Mouse (Mus musculus) mouse trophoblast stem cell (cell line): ENCODE measurements around the gene Frrs1.

ENCODE experiments used
- in situ Hi-C, 2 experiments: fragments of 300-500 bp; cut with MseI, MboI; formaldehyde crosslinking; loops; 2 replicates in 1 of 2; 3 replicates in 1 of 2; pipeline ENCODE4 v1.15.1; 2025

Frrs1 gene

DNA sequence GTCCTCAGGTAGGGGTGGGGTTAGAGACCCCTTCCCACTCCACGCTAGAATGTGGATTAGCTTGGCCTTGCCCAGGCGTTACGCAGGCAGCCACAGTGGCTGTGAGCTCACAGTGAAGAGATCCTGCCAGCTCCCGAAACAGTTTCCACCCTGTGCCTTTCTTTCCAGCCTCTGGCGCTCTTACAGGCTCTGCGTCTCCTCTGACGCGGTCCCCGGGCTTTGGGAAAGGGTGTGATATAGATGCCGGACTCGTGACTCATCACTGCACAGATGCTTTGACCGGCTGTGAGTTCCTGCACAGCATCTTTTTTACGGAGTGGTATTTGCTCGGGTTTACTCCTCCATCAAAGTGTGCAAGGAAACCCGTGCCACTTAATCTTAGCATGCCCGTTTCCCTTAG, 46.6 kb downstream of the Frrs1 start:
- in situ Hi-C loops = loop anchor here (5.0 to 25.0 kb wide), 2 partner anchors 156 to 531 kb away; no protein-coding TSS in a partner anchor

GRCm38 (mm10) chr3:116906596-116906995, 47.3 kb downstream of the Frrs1 start:
- in situ Hi-C loops = loop anchor here (5.0 to 25.0 kb wide), 2 partner anchors 156 to 531 kb away; no protein-coding TSS in a partner anchor

GRCm38 (mm10) chr3:116914374-116914773, 55.1 kb downstream of the Frrs1 start:
- in situ Hi-C loops = loop anchor here (25.0 kb wide), 1 partner anchor 523 kb away; no protein-coding TSS in a partner anchor

- in situ Hi-C loops = loop anchor here (25.0 kb wide), 1 partner anchor 522 kb away; no protein-coding TSS in a partner anchor
These were observed 55.7 kb downstream of the Frrs1 start for GRCm38 (mm10) chr3:116914931-116915330.

DNA sequence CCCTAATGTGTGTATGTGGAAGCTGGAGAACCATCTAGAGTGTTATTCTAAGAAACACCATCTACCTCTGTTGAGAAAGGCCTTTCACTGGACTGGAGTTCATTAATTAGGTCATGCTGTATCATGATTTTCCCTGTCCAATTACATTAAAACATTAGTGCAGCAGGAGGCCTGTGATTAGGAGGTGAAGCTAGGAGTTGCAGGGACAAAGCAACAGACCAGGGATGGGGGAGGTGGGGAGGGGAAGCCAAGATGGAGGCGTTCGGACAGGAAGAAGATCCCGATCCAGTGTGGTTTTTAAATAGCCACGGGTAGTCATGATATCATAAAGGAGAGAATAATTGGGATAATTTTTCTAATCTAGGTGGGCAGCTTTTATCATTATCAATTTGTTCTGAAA, 57.8 kb downstream of the Frrs1 start:
- in situ Hi-C loops = loop anchor here (25.0 kb wide), 1 partner anchor 520 kb away; no protein-coding TSS in a partner anchor

GRCm38 (mm10) chr3:116921535-116921934, 62.3 kb downstream of the Frrs1 start:
- in situ Hi-C loops = loop anchor here (25.0 kb wide), 1 partner anchor 516 kb away; no protein-coding TSS in a partner anchor

GRCm38 (mm10) chr3:116923042-116923441, 63.8 kb downstream of the Frrs1 start:
- in situ Hi-C loops = loop anchor here (25.0 kb wide), 1 partner anchor 514 kb away; no protein-coding TSS in a partner anchor

- in situ Hi-C loops = no loop called here
These were observed 69.7 kb downstream of the Frrs1 start for GRCm38 (mm10) chr3:116928994-116929393.

DNA sequence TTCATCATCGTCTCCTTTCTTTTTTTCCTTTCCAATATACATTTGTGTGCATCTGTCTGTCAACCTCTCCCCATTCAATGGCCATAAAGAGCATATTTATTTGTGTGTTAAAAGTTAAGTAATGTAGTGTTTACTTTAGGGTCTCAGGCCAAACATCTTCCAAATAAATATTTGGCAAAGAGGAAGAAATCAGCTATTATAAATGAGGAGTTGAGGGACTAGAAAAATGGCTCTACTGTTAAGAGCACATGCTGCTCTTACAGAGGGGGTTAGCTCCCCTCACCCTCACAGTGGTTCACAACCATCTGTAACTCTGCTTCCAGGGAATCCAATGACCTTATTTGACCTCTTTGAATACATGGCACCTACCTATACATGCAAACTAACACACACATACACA, 73.9 kb downstream of the Frrs1 start:
- in situ Hi-C loops = no loop called here

DNA sequence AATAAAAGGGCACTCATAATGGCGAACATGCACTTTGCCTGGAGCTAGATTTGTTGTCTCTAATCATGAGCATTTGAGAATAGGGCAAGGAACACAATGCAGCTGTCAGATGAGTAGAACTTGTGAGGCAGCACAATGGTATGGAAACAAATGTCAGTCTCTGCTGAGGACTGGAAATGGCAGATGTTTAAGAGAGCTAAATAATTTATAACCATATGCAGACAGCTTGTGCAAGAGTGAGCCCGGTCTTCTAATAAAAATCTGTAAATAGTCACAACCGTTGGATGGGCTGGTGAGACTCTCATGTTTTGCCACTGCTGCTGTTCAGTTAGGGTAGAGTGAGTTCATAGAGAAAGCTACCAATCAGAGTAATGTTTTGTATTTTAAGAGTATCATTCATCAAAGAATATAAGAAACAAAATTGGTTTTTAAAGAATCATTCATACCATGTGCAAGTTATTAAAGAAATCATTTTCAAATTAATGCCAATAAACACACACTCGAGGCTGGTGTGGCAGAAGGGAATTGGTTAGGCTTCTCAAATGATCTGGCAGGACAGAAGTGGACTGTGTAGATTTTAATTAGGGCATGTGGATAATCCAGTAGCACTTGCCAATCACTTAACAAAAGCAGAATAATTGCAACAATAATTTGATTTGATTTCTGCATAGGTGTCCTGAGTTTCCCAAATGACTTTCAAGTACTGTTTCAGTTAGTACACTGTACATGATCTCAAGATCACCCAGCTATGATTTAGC, 77.8 kb downstream of the Frrs1 start:
- in situ Hi-C loops = no loop called here

GRCm38 (mm10) chr3:116940804-116941558, 81.7 kb downstream of the Frrs1 start:
- in situ Hi-C loops = no loop called here

DNA sequence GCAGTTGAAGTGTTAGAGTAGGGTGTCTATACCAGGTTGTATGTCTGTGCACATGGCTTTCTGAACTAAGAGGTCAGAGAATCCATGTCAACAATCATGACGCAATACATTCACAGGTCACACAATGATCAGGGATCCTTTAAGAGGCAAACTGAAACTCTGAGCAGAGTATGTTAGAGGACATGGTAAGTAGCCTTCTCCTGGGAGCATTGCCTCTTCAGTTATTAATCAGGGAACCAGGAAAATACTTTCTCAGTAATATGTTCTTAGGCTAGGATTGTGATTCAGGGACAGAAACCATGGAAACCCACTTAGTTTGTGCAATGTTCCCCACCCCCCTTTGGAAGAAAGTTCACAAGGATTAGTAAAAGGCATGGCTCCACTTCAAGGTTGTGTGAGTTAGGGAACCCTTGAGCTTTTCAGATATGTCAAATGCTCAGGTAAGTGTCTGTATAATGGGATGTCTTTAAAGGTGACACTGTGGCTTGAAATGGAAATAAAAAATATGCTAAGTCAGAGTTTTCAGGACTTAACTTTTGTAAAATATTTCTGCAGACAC, 82.4 kb downstream of the Frrs1 start:
- in situ Hi-C loops = no loop called here

- in situ Hi-C loops = no loop called here
These were observed 83.5 kb downstream of the Frrs1 start for GRCm38 (mm10) chr3:116942751-116943150.

DNA sequence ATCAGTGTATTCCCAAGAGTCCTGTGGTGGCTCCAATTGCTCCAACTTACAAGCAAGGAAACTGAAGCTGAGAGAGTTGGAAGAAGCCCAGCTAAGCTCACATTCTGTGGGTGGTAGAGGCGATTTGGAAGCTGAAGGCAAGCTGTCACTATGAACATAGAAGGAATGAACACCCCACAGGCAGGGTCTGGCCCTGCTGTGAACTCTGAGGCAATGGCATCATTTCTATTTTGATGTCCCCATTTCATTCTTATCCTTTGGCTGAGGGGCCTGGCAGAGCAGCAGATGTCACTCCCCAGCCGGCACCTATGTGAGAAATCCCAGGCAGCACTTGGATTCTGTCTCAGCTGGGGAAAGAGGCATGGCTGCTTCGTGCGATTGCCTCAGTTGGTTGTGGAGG, 84.2 kb downstream of the Frrs1 start:
- in situ Hi-C loops = no loop called here

GRCm38 (mm10) chr3:116946476-116946875, 87.2 kb downstream of the Frrs1 start:
- in situ Hi-C loops = no loop called here

GRCm38 (mm10) chr3:116950665-116951115, 91.4 kb downstream of the Frrs1 start:
- in situ Hi-C loops = no loop called here

DNA sequence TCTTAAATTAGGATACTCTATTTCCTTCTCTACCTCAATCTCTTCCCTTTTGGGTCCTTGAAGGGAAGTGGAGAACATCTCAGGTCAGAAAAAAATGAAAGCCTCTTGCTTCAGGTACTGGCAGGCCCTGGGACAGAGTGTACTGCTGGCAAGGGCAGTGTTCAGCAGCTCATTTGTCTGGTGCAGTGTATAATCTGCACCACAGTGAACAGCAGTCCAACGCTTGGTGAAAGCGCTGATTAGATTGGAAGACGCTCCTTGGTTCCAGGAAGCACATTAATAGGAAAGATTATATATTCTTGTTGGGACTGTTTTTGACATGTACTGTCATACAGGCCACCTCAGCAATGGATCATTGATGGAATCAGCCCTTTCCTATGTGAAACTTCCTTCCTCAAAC, 92.2 kb downstream of the Frrs1 start:
- in situ Hi-C loops = no loop called here

- in situ Hi-C loops = no loop called here
These were observed 93.1 kb downstream of the Frrs1 start for GRCm38 (mm10) chr3:116952242-116952899.

DNA sequence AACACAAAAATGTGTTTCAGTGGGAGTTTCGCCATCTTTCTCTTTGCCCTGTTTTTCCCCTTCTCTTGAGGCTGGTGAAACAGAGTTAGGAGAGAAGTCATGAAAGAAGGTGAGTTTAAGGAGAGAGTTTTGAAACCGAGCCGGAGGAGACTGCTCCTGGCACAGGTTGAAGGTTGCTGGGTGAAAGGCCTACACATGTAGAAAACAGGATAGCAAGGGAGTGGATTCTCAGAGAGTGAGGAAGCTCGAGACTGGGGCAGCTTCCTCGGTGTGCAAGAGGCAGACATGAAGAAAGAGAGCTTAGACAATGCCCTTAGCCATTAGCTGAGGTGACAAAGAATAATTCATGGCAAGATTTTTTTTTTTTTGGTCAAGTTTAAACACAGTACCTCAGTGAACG, 94.1 kb downstream of the Frrs1 start:
- in situ Hi-C loops = no loop called here

GRCm38 (mm10) chr3:116955061-116955460, 95.8 kb downstream of the Frrs1 start:
- in situ Hi-C loops = no loop called here
